Mouse (Mus musculus) layer of hippocampus, adult 9-10 months (tissue): ENCODE measurements at regions not wholly inside any gene's neighbourhood (a gene's known extent, or its start where the extent isn't known, plus 50 kb on each side); places are given as distances from the start of the nearest gene placed in this dataset.

Experiments
- DNase-seq: peaks from one replicate; pipeline ENCODE4 v3.0.0; 2022; ENCODE audit warnings: low spot score

DNA sequence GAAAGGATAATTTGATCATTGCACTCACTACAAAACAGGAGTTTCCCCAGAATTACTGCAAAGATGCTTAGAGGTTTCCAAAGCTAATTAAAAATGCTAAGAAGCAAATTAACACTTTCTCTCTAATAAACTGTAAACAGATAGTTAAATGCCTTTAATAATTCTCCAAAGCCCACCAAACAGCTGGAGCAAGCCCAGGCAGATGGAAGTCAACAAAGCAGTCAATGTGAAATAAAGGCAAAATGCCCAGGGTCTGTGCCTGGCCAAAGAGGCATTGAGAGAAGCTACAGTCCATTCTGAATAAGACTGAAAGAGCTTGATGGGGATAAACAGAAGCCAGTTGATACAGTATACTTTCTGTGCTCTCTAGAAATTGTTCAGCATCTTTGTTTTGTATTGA is 215.6 kb upstream of the Lrfn5 start:
- DNase-seq, result no peak

- peak; percentile 37 for DNase-seq
These were observed 200.8 kb upstream of the Lrfn5 start for GRCm38 (mm10) chr12:61322114-61322513.

- DNase-seq, result no peak
These were observed 190.8 kb upstream of the Lrfn5 start for GRCm38 (mm10) chr12:61332164-61332563.
